Mouse (Mus musculus) left cerebral cortex, adult 11 months (tissue): Measurements from ENCODE around the gene Dlst.
A peak's percentile ranks its signal among the peaks of the same experiment; 100 is the strongest.

Experiments
- DNase-seq: peaks from one replicate; pipeline ENCODE4 v3.0.0; 2022; ENCODE audit warnings: low spot score

The Dlst gene

DNA sequence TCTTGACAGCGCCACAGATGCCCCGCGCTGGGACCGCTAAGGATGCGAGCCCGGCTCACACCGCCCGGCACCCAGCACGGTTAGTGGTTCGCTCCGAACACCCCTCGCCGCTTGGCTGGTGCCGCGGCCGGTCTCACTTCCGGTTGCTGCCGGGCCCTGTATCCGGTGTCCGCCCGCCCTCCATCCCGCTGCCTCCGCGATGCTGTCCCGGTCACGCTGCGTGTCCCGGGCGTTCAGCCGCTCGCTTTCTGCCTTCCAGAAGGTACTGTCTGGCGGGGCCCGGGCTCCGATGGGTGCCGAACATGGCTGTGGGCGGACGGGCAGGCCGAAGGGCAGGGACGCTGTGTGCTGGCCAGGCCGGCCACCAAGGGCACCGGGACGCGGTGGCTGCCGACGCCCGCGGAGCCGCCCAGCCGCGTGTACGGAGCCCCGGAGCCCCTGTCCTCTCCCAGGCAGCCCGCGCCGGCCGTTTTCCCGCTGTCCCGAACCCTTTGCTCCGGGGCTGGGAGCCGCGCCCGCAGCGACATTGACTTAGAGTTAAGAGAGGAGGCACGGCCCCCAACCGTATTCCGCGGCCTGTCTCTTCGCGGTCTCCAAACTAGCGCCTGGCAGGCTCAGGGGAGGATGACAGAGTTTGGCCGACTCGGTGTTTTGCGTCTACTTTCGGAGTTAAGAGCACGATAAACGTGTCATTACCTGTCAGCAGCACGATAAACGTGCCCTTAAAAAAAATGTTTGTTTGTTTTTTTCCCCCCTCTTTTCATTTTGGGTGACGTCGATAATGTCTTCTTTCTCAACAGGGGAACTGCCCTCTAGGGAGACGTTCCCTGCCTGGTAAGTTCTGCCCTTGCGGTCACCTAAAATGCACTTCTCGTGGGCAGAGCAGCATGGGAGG lies at the start of gene Dlst, which contains the start of gene Prox2:
Gene Dlst, plus strand, starts transcription at position 136 of the 895 bp plus-strand sequence.
Gene Prox2, minus strand, starts transcription at position 62 of the 895 bp plus-strand sequence.
- peak; percentile 77 for DNase-seq

DNA sequence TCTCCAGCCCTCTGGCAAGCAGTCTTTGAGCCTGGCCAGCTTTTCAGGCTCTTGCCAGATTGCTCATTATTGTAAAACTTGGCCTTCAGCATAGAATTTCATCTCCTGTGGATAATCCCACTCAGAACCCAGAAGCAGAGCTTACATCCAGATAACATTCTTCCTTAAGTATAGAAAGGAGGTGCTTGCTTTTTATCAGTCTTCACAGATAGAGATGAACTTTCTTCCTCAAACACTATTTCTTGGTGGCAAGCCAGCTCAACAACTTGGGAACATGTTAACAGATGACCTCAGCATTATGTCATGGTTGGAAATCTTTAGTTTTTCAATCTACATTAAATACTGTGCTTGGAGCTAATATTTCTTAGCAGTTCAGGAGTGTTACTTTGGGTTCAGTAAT lies 39.6 kb upstream of the Dlst start:
- no peak for DNase-seq

DNA sequence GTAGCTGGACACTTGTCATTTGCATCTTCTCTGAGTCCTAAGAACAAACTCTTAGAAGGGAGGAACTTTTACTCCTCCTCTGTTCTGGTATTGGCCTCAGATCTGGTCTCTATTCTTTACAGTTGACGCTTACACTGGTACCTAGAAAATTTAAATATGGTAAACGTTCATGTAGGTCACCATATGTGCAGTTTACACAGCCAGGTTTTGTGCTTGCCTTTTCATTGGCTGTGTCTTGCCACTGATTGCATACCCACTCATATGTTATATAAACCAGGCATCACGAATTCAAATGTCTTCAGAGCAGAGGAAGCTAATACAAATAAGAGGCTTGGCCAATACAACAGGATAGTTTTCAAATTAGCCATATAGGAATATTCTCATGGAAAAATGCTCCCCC lies 33.5 kb upstream of the Dlst start:
- DNase-seq: peak; percentile 27

DNA sequence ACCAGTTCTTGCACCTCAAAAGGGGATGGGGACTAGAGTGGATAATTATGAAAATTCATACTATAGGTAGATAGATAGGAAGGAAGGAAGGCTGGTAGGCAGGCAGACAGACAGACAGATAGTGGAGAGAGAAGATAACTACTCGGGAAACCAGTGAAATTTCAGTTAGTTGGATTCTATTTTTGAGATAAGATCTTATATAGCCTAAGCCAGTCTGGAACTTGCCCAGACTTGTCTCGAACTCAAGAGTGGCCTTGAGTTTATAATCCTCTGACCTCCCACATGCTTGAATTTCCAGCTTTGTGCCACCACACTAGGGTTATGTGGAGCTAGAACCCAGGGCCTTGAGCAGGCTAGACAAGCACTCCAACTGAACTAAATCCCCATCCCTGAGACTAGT lies 26.4 kb upstream of the Dlst start:
- no peak for DNase-seq

DNA sequence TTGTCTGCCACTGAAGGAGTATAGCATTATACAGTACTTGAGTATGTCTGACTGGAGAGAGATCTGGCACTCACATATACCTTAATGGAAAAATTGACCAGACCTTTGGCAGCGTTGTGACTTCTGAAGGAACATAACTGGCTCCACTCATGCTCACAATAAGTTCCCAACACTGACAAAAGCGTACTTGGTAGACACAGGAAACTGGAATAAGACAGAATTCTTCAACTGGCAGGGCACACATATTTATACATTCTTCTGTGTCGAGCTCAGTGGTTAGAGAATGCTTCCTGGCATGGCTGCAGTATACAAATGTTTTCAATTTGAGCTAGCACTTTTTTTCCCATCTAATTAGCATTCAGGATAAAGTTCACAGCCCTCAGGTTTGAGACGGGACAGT lies 25.7 kb upstream of the Dlst start:
- DNase-seq: no peak

DNA sequence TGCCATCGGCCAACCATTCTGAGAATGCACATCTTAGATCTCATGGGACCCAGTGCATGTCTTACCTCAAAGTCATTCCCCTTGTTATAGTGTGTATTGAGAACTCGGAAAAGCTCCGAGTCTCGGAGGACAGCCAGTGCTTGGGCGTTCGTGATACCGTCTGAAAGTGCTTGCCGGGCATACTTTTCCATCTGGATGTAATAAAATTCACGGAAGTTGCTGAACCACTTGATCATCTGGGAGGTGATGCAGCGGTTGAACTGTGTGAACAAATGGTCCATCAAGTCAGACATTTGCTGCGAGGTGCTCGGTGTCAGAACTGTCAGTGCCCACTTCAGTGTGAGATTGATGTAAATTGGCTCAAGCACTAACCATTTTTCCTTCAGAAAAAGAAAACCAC lies 22.8 kb upstream of the Dlst start:
- DNase-seq: no peak

DNA sequence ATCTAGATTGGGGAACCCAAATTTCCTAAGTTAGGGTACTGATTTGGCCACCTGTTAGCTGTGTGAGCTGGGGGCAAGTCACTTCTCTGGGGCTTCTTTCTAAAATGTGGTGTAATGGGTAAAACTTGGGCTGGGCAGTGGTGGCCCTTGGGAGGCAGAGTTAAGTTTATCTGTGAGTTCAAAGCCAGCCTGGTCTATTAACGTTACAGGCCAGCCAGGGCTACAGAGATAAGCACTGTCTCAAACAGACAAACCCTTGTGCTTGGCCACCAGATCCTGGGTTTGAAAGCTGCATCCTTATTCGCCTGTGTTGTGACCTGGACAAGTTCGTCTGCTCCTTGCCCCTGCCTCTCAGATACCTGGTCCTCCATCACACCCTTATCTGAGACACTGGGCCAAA lies 19.4 kb upstream of the Dlst start:
- no peak for DNase-seq

DNA sequence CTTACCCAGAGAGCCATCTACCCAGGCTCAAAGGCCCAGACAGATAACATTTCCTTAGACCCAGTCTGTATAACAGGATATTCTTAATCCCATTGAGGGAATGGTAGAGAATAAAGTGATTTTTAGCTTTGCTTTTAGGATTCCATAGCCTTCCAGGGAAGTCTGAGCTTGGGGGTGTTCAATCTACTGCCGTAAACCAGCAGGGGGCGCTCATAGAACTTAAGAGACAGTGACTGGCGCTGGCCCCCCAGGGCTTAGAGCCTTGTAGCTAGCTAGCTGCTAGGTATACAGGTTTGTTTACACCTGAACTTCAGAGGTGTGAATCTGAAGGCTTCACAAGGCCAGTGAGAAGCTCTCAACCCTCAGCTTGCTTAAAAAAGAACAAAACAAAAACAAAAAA lies 18.4 kb upstream of the Dlst start:
- no peak for DNase-seq

DNA sequence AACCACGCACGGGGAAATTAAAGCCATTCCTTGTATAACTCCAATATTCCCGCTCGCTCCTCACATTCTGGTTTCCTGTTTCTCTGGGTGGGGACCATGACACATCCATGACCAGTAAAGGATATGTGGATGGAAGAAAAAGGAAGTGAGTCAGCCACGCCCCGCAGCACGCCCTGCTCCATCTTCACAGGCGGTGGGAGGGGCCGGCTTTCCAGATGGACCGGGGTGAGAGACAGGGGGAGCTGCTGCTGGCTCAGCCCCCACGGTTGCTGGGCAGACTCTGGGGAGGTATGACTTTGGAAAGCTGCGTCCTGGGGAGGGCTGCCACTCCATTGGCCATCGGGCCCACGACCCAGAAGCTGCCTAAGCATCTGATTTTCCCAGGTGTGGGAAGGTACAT lies 16.6 kb upstream of the Dlst start:
- no peak for DNase-seq

DNA sequence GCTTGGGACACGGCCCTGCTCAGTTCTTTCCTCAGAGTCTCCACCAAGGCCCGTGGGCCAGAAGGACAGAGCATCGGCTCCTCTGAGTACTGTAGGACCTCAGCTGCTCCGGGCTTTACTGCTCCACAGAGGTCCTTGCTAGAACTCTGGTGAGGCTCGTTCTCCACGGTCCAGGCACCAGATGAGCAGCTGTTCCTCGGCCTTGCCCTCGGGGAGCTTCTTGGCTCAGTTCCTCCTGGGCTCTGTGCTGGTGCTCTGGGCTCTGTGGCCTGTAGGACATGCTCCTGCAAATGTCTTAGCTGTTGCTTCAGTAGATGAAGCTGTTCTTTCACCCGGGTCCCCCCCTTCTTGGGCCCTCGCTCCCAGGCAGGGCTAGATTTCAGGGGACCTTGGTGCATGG lies 15.9 kb upstream of the Dlst start:
- DNase-seq: no peak

DNA sequence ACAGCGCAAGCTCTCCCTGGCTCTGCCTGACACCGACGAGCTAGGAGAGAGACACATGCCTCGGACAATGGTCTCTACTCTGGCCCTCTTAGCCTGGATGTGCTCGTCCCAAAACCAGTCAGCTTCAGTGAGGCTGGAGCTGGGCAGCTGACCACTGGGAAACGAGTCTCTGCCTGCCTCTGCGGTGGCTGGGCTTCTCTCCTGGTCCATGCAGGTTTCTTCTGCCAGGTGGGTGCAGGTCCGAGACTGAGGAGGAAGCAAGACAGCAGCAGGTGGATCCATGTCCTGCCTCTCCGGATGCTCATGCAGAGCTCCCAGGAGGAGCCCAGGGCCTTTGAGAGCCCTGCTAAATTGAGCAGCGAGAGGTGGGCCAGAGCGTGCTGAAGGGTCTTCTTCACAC lies 15.5 kb upstream of the Dlst start:
- no peak for DNase-seq

DNA sequence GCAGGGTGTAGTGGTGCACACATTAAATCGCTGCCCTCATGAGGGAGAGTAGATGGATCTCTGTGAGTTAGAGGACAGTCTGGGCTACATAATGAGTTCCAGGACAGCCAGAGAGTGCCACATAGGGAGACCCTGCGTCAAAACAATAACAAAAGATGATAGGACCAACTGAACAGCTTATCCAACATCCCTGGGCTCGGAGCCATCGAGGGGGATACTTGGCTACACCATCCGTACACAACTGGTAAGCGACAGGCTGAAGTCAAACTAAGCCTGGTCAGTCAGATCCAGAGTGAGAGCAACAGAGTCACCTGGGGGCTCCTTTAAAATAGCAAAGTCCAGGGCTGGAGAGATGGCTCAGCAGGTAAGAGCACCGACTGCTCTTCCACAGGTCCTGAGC lies 14.8 kb upstream of the Dlst start:
- DNase-seq: no peak

DNA sequence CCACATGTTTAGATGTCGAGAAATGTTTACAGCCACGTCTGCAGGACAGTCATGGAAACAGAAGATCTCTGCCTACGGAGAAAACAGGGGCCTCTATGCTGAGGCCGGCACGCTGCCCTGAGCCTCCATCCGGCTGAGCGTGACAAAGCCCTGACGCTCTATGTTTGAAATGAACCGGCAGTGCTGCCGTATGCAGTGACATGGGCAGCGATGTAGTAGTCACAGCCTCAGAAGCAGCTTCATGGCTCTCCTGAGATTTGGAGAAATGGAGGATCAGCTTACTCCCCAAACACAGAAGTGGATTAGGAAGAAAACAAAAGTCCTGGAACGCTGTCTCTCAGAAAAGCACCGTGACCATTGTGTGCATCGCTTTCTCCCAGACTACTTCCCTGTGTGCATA lies 9.6 kb upstream of the Dlst start:
- no peak for DNase-seq

DNA sequence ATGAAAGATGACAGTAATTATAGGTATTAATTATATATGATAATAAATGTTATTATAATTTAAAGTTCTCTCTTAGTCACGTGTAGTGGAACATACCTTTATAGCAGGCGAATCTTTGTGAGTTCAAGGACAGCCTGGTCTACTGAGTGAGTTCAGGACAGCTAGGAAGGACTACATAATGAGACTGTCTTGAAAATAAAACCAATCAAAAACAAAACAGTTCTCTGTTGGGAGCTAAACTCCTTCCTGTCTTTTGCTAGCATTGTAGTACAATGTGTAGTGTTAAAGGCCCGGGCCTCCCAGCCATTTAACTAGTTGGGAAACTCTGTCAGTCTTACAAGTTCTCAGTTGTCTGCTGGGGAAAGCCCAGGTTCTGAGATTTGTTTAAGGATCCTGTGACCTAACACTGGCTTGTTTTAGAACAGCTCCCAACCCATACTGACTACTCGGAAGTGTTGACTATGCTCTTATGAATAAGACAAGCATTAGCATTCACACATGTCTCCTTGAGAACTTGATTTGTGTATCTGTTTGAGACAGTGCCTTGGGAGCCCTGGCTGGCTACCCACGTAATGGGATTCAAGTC lies 9.0 kb upstream of the Dlst start:
- DNase-seq: no peak

DNA sequence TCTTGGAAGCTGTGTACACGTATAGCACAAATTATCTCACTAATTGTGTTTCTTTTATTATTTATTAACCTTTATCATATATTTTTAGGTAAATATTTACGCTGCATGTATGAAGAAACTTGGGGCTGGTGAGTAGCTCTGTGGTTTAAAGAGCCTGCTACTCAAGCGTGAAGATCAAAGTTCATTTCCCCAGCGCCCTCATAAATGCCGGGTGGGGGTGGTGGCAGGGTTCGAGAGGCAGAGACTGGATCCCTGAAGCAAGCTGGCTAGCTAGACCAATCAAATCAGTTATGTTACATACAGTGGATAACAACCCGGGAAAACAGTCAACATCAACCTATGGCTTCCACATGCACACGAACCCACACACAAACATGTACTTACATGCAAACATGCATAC lies 7.5 kb upstream of the Dlst start:
- DNase-seq: no peak

DNA sequence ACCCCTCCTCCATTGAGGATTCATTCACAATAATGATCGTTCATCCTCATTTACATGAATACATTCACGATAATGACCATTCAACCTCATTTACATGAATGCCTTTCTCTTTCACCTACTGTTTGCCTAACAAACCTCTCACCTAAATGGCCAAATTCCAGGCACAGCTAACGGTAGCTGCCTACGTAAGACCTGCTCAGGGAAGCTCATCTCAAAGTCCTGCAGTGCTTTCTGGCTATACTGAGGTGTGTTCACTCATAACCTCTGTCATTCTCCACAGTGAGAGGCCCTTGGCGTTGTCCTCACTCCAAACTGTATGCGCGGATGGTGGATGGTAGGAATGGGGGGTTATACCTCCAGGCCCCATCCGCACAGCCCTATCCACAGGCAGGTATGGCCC lies 5.8 kb upstream of the Dlst start:
- DNase-seq: no peak

DNA sequence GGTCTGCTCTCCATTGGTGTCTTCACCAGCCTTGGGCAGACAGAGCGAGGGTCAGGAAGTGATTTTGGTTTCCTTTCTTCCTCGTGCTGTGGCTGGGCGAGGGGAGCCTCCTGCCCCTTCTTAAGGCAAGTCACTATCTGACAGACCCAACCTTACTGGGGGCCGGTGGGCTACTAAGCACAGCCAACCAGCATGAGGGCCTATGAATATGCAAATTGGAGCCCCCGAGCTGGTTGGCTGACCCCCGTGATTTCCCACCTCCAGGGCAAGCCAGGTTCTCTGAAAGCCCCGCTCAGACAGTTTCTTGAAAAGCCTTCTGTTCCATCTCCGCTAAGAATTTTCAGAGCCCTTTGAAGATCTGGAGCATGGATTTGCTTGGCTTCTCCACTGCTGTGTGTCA lies 4.3 kb upstream of the Dlst start:
- DNase-seq: no peak

DNA sequence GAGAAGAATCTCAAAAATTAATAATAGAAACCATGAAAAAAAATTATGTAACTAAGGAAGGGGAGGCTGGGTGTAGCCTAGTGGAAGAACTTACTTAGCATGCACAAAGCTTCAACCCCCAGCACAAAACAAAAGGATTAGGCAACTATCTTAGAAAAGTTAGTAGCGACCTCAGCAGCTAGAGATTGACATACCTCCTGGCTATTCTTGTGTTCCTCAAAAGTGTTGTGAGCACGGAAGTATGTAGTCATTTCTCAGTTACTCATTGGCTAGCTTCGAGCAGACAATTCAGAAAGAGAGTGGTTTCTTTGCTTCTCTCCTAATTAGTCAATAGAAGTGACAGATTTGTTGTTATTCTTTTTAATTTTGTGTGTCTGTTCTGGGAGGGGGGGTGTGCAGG lies 2.0 kb upstream of the Dlst start:
- no peak for DNase-seq

DNA sequence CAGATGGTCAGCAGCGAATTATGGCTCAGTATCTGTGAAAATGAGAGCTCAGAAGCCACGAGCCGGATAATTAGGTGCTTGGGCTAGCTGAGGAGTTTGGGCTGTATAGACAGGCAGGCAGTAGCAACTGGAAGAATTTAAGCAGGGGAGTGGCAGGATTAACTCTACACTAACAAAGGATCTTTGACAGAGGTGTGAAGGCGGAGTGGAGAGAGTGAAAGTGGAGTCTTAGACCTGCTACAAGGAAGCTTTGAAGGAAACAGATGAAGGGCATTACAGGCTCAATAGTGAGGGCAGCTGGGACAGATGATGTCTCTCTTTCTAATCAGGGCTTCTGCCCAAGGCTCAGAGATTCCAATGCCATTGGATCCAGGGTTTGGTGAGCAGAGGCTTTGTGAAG lies 1.2 kb upstream of the Dlst start:
- DNase-seq: no peak

DNA sequence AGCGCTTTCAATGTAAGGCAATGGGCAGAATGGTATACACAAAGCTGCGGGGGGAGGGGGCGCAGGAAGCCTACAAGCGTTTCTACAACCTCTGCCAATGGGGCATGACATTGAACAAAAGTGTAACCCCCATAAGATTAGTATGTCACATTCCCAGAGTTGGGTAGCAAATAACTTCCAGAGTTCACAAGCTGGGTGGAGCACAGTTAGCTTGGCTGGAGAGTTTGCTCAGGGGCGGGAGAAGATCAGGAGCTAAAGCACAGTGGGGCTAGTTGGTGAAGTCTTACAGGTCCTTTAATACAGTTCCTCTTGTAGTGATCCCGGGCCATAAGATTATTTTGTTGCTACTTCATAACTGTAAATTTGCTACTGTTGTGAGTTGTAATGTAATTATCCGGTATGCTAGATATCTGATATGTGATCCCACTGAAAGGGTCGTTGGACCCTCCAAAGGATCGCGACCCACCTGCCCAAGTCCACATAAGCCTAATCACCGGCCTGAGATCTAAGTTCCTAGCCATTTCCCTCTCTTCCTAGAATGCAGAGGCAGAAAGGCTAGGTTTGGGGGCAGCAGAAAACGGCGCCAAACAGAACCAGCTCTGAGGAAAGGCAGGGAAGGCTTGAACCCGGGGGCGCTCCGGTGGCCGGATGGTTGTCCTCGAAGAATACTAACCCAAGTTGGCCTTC lies 479 bp upstream of the Dlst start:
- DNase-seq: no peak

DNA sequence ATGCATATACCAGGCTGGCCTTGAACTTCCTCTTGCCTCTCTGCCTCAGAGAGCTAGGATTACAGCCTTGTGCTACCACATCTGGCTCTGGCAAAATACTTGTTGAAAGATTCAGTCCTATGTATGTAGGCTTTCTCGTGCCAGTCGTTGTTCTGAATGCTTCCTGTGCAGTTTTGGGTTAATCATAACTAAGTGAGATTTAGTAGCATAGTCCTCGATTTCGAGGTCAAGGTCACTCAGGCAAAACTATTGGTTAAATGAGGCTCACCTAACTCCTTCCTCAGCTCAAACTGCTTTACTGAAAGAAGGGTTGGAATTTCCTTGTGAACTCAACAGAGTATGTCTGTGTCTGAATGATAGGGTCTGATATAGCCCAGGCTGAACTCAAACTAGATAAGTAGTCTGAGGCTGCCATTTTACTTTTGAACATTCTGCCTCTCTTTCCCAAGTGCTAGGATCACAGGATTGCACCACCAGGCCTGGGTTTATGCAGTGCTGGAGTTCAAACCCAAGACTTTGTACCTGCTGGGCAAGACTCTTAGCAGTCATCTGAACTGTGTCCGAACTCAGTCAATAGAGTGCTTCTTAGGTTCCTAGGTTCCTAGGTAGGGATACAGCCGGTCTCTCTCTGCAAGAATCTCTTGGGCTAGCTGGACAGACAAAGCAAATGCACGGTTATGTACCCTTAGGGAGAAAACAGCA lies 2.1 kb downstream of the Dlst start:
- DNase-seq: no peak

DNA sequence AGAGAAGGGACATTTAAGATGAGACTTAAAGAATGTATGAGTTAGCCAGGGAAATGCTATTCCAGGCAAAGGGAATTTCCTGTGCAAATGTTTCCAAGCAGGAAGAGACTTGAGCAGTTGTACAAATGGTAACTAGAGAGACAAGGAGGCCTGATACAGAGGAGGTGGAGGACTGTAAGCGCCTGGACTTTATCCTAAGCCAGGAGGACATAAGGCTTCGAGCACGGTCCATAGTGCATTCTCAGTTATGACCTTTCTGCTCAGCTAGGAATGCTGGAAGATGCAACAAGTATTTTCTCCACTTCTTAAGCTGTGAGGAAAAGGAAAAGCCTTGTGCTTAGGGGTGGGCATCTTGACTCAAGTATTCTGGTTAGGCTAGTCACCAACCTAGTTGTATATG lies 2.7 kb downstream of the Dlst start:
- DNase-seq: no peak

DNA sequence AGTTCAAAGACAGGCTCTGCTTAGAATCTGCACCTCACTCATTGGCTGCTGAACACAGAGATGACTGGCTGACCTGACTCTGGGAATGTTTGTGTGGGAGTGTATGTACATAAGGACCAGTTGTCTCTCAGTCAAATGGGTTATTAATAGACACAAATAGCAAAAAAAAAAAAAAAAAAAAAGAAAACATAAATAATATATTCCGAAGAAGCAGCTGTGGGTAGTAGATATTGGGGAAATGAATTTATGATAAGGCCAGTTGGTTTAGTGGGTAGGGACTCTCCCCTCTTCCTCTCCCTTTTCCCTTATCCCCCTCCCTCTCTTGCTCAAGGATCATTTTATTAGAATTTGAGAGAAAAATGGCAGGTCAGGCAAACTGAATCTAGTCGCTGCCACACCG lies 3.3 kb downstream of the Dlst start:
- DNase-seq: no peak
